Mouse (Mus musculus) cerebellum, postnatal 36 days (tissue): Measurements from ENCODE around the gene Ptpn4.

ENCODE experiments used
- DNase-seq, 2 experiments: peaks; one replicate each; pipeline ENCODE4 v3.0.0; 2021 to 2022; ENCODE audit warnings: mixed read lengths in 2 of 2

Ptpn4 gene

GRCm38 (mm10) chr1:119641090-119641812 is 196.2 kb downstream of the Ptpn4 start:
- no peak for DNase-seq

DNA sequence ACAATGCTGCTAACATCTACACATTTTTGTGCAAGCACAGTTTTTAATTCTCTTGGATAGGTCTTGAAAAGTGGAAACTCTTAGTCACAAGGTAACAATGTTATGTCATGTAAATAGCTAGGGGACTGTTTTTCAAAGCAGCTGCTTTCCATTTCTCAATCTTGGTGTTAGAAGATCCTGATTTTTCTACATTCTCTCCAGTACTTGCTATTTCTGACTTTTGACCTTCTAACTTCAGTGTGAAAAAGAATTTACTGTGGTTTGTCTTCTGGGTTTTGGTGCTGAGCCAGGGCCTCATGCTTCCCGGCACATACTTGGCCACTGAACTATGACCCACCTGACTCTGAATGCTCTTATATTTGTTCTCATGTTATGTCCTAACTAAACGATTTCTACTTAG is 197.4 kb downstream of the Ptpn4 start:
- no peak for DNase-seq

- no peak for DNase-seq
Measured at GRCm38 (mm10) chr1:119637188-119638023, 200.0 kb downstream of the Ptpn4 start.

GRCm38 (mm10) chr1:119634746-119635145 is 202.7 kb downstream of the Ptpn4 start:
- no peak for DNase-seq

- no peak for DNase-seq
Measured at GRCm38 (mm10) chr1:119630428-119630827, 207.0 kb downstream of the Ptpn4 start.

DNA sequence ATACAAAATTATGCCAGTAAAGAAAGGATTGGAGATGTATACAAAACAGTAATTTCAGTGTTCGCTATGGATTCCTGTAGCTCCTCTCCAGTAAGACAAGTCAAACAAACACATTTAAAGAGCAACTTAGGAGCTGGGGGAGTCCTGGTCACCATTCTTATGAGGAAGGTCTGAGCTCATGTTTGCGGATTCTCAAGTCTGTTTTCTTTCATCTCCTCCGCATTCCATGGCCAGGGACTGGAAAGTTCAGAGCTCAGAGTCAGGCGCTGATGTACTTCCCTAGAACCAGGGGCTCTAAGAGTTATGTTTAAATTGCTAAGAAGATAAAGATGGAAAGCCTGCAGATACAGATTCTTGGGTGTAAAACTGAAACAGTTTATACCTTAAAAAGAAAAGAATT is 210.6 kb downstream of the Ptpn4 start:
- no peak for DNase-seq

DNA sequence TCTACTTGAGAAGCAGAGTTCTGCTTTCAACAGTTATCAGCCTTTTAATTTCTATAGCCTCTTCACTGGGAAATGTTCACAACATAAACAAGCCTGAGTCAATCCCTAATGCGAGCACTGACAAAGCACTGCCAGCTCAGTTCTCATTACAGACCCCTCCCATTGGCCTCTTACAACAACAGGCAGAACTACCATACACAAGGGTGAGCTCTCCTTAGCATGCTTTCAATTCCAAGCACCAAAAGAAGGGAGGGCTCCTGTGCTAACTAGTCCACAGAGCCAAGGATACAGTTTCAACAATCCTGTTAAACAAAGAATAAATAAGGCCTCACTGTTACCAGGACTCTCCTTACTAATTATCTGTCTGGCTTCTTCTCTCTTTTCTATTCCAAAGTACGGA is 213.0 kb downstream of the Ptpn4 start:
- DNase-seq: no peak

DNA sequence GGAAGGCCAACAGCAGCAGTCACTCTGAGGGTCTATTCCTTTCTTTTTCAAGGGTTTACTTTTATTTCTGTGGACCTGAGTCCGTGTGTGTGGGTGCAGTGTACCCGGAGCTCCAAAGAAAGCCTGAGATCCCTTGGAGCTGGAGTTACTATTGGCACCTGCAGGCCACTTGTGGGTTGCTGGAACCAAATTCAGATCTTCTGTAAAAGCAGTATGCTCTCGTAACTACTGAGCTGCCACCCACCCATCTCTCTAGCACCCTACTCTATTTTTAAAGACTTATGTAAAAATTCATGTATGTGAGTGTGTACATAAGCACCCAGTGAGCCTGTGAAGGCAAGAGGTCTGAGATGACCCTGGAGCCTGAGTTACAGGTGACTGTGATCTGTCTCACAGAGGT is 232.0 kb downstream of the Ptpn4 start:
- DNase-seq: no peak
